Mouse (Mus musculus) embryo, embryonic 9.5 days (tissue): ENCODE measurements around the gene Lrrc66.

Source experiments
- DNase-seq: peaks from one replicate; pipeline ENCODE4 v3.0.0-alpha.2; 2017; ENCODE audit errors: extremely low spot score

Lrrc66 gene

DNA sequence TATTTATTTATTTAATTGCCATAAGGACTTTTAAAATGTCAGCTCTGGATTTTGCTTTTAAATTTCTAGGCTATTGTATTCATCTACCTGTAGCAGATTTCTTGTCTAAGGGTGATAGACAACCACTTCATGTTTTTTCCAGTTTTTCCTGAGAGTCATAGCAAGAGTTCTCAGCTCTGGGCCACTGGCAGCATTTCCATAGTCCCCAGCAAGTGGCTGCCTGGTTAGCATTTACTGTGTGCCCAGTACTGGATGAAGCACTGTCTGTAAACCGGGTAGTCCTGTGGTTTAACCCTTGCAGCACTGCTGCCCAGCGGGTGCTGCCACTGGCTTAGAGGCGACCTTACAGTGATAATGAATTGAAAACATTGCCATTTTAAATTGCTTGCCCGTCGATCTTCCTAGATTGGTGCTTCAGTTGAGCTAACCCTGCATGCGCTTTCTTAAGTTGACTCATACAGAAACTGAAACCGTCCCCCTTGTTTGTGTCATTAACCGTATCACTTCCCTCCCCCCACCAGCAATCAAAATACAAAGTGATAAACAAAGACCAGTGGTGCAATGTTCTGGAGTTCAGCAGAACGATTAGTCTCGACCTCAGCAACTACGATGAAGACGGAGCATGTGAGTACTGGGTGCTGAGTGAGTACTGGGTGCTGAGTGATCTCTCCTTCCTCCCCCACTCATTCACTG is 75.4 kb downstream of the Lrrc66 start:
- no peak for DNase-seq
